Mouse (Mus musculus) bone marrow macrophage, adult 2 months (primary cell): ENCODE measurements around the gene Eml4.

Source experiments
- CTCF ChIP-seq: IDR thresholded peaks from 2 replicates; pipeline ENCODE4 v1.5.1; 2012; ENCODE audit warnings: low read depth, mild to moderate bottlenecking, low read length, moderate library complexity
- POLR2A ChIP-seq: IDR thresholded peaks from 2 replicates; pipeline ENCODE4 v1.6.1; 2012; ENCODE audit warnings: mild to moderate bottlenecking, low read depth, low read length, borderline replicate concordance

DNA sequence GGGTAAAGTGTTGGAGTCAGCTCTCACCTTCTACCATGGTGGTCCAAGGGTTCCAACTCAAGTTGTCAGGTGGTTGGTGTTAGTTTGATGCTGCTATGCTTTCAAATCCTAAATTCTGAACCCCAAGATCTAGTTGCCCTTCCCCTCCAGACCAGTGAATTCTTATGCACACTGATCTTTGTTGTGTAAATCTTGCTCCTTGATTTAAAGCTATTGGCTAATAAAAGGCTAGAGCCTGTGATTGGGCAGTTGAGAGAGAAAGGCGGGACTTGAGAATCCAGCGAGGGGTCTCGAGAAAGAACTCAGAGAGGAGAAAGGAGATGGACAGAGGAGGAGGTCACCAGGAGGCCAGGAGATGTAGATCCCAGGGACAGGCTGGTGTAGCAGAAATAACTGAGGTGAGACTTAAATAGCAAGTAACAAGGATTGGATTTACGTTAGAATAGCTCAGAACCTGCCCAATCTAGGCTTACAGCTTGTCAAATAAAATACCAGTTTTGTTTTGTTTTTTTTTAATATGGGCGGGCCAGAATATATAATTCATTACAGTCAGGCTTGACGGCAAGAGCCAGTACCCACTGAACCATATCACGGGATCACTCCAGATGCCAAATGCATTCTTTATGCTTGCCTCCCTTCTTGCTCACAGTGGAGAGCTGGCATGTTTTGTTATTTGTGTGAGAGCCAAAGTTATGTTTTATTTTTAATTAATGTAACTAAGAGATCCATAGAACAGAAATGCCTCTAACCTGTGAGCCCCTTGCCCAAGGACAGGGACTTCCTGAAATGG is 172.1 kb downstream of the Eml4 start:
- TF ChIP-seq POLR2A (no peak), CTCF (no peak)
